Mouse (Mus musculus) intestine, embryonic 16.5 days (tissue): ENCODE data around the gene Mycbp. TPM values are rescaled to one million over a fixed set of nuclear protein-coding genes. Genes with fewer than 3 reads are reported as not detected.
A peak's percentile ranks its signal among the peaks of the same experiment; 100 is the strongest.

Experiments used
- ATAC-seq: fragments of 200-750 bp; cut with Nextera tagmentation; 2 replicates; pipeline ENCODE4 v1.8.0; 2017; ENCODE audit warnings: moderate TSS enrichment, moderate library complexity
- H3K27ac ChIP-seq: fragments of 300-500 bp; sonication (generic); 2 replicates; pipeline ENCODE4 v1.5.1; 2014; ENCODE audit warnings: mild to moderate bottlenecking, low read length
- H3K27me3 ChIP-seq: fragments of 300-500 bp; sonication (generic); replicated peaks from 2 replicates; pipeline ENCODE4 v1.6.1; 2014; ENCODE audit warnings: low read length, control low read depth, mixed read lengths; ENCODE audit not compliant: control insufficient read depth, insufficient read depth
- H3K36me3 ChIP-seq: fragments of 300-500 bp; sonication (generic); 2 replicates; pipeline ENCODE4 v1.6.1; 2014; ENCODE audit warnings: low read length, control low read depth; ENCODE audit not compliant: control insufficient read depth, insufficient read depth
- H3K4me1 ChIP-seq: fragments of 300-500 bp; sonication (generic); 2 replicates; pipeline ENCODE4 v1.6.1; 2014; ENCODE audit warnings: low read length, control low read depth, mixed read lengths; ENCODE audit not compliant: control insufficient read depth, insufficient read depth
- H3K4me2 ChIP-seq: fragments of 300-500 bp; sonication (generic); 2 replicates; pipeline ENCODE4 v1.6.1; 2014; ENCODE audit warnings: low read depth, low read length, control low read depth
- H3K4me3 ChIP-seq: fragments of 300-500 bp; sonication (generic); 2 replicates; pipeline ENCODE4 v1.5.1; 2014; ENCODE audit warnings: mild to moderate bottlenecking, low read length
- H3K9ac ChIP-seq: fragments of 300-500 bp; sonication (generic); 2 replicates; pipeline ENCODE4 v1.6.1; 2014; ENCODE audit warnings: low read depth, low read length
- H3K9me3 ChIP-seq: fragments of 300-500 bp; sonication (generic); 2 replicates; pipeline ENCODE4 v1.6.1; 2016; ENCODE audit warnings: low read length, control low read depth; ENCODE audit not compliant: control insufficient read depth
- WGBS: fragments of 180-500 bp; shearing (Covaris S2); extraction: QIAGEN DNeasy Blood & Tissue Kit; methylation state at CpG from one replicate; pipeline ENCODE4 v1.1.7; 2014; 5-methylcytosine and 5-hydroxymethylcytosine counted together
- polyA plus RNA-seq: library from polyadenylated mRNA; unstranded; fragments of >200 nt; fragmentation: Nextera tagmentation; extraction: Ambion mirVana; gene quantifications from 2 replicates; pipeline ENCODE4 v1.2.1, GENCODE M21; 2015

The Mycbp gene
- polyA plus RNA-seq, result 98.0 and 99.7 TPM in 2 replicates

GRCm38 (mm10) chr4:123904333-123905125, at the start of gene Mycbp:
TSS of gene Mycbp (plus strand) at chr4:123904832.
- Histone ChIP-seq H3K27me3 (no peaks in the 10 kb centered on the region), H3K36me3 (no peaks in the 10 kb centered on the region), H3K9ac (peak within 1 kb of the TSS; percentile 82), H3K4me1 (peaks cover 8% of the 10 kb centered on the region; the same call in 1 of the 2 replicates), H3K9me3 (no peaks in the 10 kb centered on the region), H3K27ac (peak within 1 kb of the TSS; percentile 90), H3K4me2 (peak within 1 kb of the TSS; percentile 73), H3K4me3 (peak within 1 kb of the TSS; percentile 81)
- ATAC-seq, result peak; percentile 100
- WGBS, result 1% methylated on average over 49 of the region's 49 CpGs

GRCm38 (mm10) chr4:123856888-123857287, 47.7 kb upstream of the Mycbp start:
- no peak for ATAC-seq
- no peak overlapping the region for H3K27ac ChIP-seq

GRCm38 (mm10) chr4:123858090-123858489, 46.5 kb upstream of the Mycbp start:
- no peak overlapping the region for H3K9ac ChIP-seq

More at GRCm38 (mm10) chr4:123856888-123857287, 47.7 kb upstream of the Mycbp start:
- H3K9me3 ChIP-seq, result no peaks in the 10 kb centered on the region
- no peak overlapping the region for H3K4me2 ChIP-seq
- 72% methylated on average over 4 of the region's 4 CpGs for WGBS
- no peaks in the 10 kb centered on the region for H3K4me1 ChIP-seq
- no peaks in the 10 kb centered on the region for H3K36me3 ChIP-seq
- no peak overlapping the region for H3K4me3 ChIP-seq
- H3K27me3 ChIP-seq, result no peaks in the 10 kb centered on the region
- no peak overlapping the region for H3K9ac ChIP-seq

GRCm38 (mm10) chr4:123859379-123859778, 45.3 kb upstream of the Mycbp start, which contains the start of gene 4933427I04Rik:
TSS of gene 4933427I04Rik (plus strand) at chr4:123859679.
- Histone ChIP-seq H3K27me3 (no peaks in the 10 kb centered on the region), H3K9me3 (no peaks in the 10 kb centered on the region), H3K36me3 (no peaks in the 10 kb centered on the region), H3K4me1 (no peaks in the 10 kb centered on the region), H3K27ac (no peak within 1 kb of the TSS), H3K4me2 (no peak within 1 kb of the TSS), H3K9ac (no peak within 1 kb of the TSS), H3K4me3 (no peak within 1 kb of the TSS)
- ATAC-seq, result no peak
- WGBS, result 76% methylated on average over 3 of the region's 3 CpGs

More at GRCm38 (mm10) chr4:123858090-123858489, 46.5 kb upstream of the Mycbp start:
- H3K27ac ChIP-seq, result no peak overlapping the region
- no peaks in the 10 kb centered on the region for H3K4me1 ChIP-seq
- ATAC-seq, result no peak
- WGBS, result 83% methylated on average over 7 of the region's 7 CpGs
- H3K27me3 ChIP-seq, result no peaks in the 10 kb centered on the region
- H3K9me3 ChIP-seq, result no peaks in the 10 kb centered on the region
- no peaks in the 10 kb centered on the region for H3K36me3 ChIP-seq
- no peak overlapping the region for H3K4me3 ChIP-seq
- H3K4me2 ChIP-seq, result no peak overlapping the region

- H3K4me2 ChIP-seq, result no peak overlapping the region
- no peak overlapping the region for H3K27ac ChIP-seq
- H3K27me3 ChIP-seq, result no peaks in the 10 kb centered on the region
- no peak overlapping the region for H3K9ac ChIP-seq
- no peak for ATAC-seq
- H3K4me3 ChIP-seq, result no peak overlapping the region
- no peaks in the 10 kb centered on the region for H3K9me3 ChIP-seq
- no peaks in the 10 kb centered on the region for H3K36me3 ChIP-seq
- no peaks in the 10 kb centered on the region for H3K4me1 ChIP-seq
- 45% methylated on average over 2 of the region's 2 CpGs for WGBS
Observed at GRCm38 (mm10) chr4:123859803-123860202, 44.8 kb upstream of the Mycbp start.

- no peak overlapping the region for H3K4me3 ChIP-seq
- H3K9ac ChIP-seq, result no peak overlapping the region
- H3K9me3 ChIP-seq, result no peaks in the 10 kb centered on the region
- H3K36me3 ChIP-seq, result no peaks in the 10 kb centered on the region
- H3K4me1 ChIP-seq, result no peaks in the 10 kb centered on the region
- no peaks in the 10 kb centered on the region for H3K27me3 ChIP-seq
- no peak for ATAC-seq
- H3K4me2 ChIP-seq, result no peak overlapping the region
- H3K27ac ChIP-seq, result no peak overlapping the region
- 83% methylated on average over 5 of the region's 5 CpGs for WGBS
Observed at GRCm38 (mm10) chr4:123860621-123861020, 44.0 kb upstream of the Mycbp start.

GRCm38 (mm10) chr4:123893726-123894125, 10.9 kb upstream of the Mycbp start:
- Histone ChIP-seq H3K36me3 (no peaks in the 10 kb centered on the region), H3K4me1 (no peaks in the 10 kb centered on the region), H3K4me3 (no peak overlapping the region), H3K9ac (no peak overlapping the region), H3K27me3 (no peaks in the 10 kb centered on the region), H3K4me2 (no peak overlapping the region), H3K9me3 (no peaks in the 10 kb centered on the region), H3K27ac (no peak overlapping the region)
- ATAC-seq, result no peak
- WGBS, result 86% methylated on average over 5 of the region's 5 CpGs

GRCm38 (mm10) chr4:123894295-123894694, 10.3 kb upstream of the Mycbp start:
- Histone ChIP-seq H3K4me2 (no peak overlapping the region), H3K4me1 (no peaks in the 10 kb centered on the region), H3K4me3 (no peak overlapping the region), H3K9ac (no peak overlapping the region), H3K27ac (no peak overlapping the region), H3K36me3 (no peaks in the 10 kb centered on the region), H3K27me3 (no peaks in the 10 kb centered on the region), H3K9me3 (no peaks in the 10 kb centered on the region)
- WGBS, result 83% methylated on average over 4 of the region's 4 CpGs
- ATAC-seq, result no peak

GRCm38 (mm10) chr4:123898696-123899095, 5.9 kb upstream of the Mycbp start:
- Histone ChIP-seq H3K4me1 (peaks cover 3% of the 10 kb centered on the region; the same call in 1 of the 2 replicates), H3K36me3 (no peaks in the 10 kb centered on the region), H3K9me3 (no peaks in the 10 kb centered on the region), H3K4me2 (no peak overlapping the region), H3K4me3 (no peak overlapping the region), H3K9ac (no peak overlapping the region), H3K27ac (no peak overlapping the region), H3K27me3 (no peaks in the 10 kb centered on the region)
- 15% methylated on average over 5 of the region's 5 CpGs for WGBS
- no peak for ATAC-seq
